Mouse (Mus musculus): ENCODE results near the gene Zfp369. TPM values are rescaled to one million over a fixed set of nuclear protein-coding genes. Genes with fewer than 3 reads are reported as not detected.

Gene Zfp369
- total RNA-seq, 2 experiments from 2014 or later = 53.9 to 72.1 TPM

Other genes with a start within 250 kb of the Zfp369 start
- gene Spata31d1c, start 245.8 kb upstream of the Zfp369 start, total RNA-seq (2021) = under 1 TPM in 1 of 2 experiments, not detected in 1; 0.10 TPM
- gene Prss47, start 226.1 kb upstream of the Zfp369 start, total RNA-seq (2021) = not detected
- gene Mfsd14b, start 165.8 kb upstream of the Zfp369 start, total RNA-seq (2021) = 10 to 100 TPM; 43.4 to 45.4 TPM
- not detected for gene Olfr465-ps1, start 140.7 kb upstream of the Zfp369 start, total RNA-seq (2021)
- gene Olfr466, start 128.6 kb upstream of the Zfp369 start, total RNA-seq (2021) = not detected
- under 1 TPM; 0.35 to 0.50 TPM for gene Nlrp4f, start 72.8 kb upstream of the Zfp369 start, total RNA-seq (2021)
- under 1 TPM; 0.45 to 0.52 TPM for gene Gm10775, start 19.3 kb upstream of the Zfp369 start, total RNA-seq (2021)
- not detected for gene Gm10139, start 233.9 kb downstream of the Zfp369 start, total RNA-seq (2021)

All from left cerebral cortex, postnatal 36 days (tissue).